Mouse (Mus musculus): ENCODE data around the gene Arap1. TPM values are rescaled to one million over a fixed set of nuclear protein-coding genes. Genes with fewer than 3 reads are reported as not detected.
A peak's percentile ranks its signal among the peaks of the same experiment; 100 is the strongest.

Gene Arap1
- polyA plus RNA-seq, 1 experiment: 148 TPM

- H3K4me3 ChIP-seq (replicated peaks): peak overlapping the region; percentile 89
Observed at GRCm38 (mm10) chr7:101385331-101385733, 37.5 kb downstream of the Arap1 start.

DNA sequence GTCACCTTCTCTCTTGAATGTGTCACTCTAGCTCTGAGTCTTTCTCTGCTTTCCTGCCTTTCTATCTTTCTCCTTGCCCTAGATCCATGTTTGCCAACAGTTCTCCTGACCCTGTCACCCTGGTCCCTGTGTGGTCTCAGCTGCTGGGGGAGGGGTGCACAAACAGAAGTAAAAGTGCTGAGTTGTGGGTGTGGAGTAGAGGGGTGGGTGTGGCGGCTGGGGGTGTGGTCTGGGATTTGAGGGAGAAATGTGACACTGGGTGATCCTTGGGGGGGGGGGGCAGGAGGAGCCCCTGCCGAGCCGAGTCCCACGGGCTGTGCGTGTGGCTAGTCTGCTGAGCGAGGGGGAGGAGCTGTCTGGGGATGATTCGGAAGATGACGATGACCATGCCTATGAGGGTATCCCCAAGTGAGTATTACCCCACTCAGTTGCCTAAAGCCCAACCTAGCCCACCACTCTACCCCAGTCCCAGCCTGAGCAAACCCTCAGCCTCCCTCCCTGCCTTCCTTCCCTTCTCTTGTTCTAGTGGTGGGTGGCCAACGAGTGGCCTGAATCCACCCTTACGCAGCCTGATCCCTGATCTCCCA lies 38.1 kb downstream of the Arap1 start:
- Histone ChIP-seq H3K4me3 (replicated peaks) (peak overlapping the region; percentile 89), H3K36me3 (replicated peaks; ENCODE audit: low read length) (peaks cover 99% of the 10 kb centered on the region), H3K4me1 (peaks cover 99% of the 10 kb centered on the region), H3K9me3 (no peaks in the 10 kb centered on the region), H3K27me3 (replicated peaks) (no peaks in the 10 kb centered on the region)
- TF ChIP-seq GATA1 (IDR thresholded peaks at IDR 0.05; ENCODE audit: borderline replicate concordance, low read length) (no peak), FLI1 (IDR thresholded peaks at IDR 0.05; ENCODE audit: low read length) (no peak)

More at GRCm38 (mm10) chr7:101385331-101385733, 37.5 kb downstream of the Arap1 start:
- Histone ChIP-seq H3K27me3 (replicated peaks) (no peaks in the 10 kb centered on the region), H3K36me3 (replicated peaks; ENCODE audit: low read length) (peaks cover 98% of the 10 kb centered on the region), H3K4me1 (peaks cover 99% of the 10 kb centered on the region), H3K9me3 (no peaks in the 10 kb centered on the region)
- TF ChIP-seq GATA1 (IDR thresholded peaks at IDR 0.05; ENCODE audit: borderline replicate concordance, low read length): no peak

- peaks cover 100% of the 10 kb centered on the region for H3K4me1 ChIP-seq
Observed at GRCm38 (mm10) chr7:101389256-101389655, 41.4 kb downstream of the Arap1 start.

DNA sequence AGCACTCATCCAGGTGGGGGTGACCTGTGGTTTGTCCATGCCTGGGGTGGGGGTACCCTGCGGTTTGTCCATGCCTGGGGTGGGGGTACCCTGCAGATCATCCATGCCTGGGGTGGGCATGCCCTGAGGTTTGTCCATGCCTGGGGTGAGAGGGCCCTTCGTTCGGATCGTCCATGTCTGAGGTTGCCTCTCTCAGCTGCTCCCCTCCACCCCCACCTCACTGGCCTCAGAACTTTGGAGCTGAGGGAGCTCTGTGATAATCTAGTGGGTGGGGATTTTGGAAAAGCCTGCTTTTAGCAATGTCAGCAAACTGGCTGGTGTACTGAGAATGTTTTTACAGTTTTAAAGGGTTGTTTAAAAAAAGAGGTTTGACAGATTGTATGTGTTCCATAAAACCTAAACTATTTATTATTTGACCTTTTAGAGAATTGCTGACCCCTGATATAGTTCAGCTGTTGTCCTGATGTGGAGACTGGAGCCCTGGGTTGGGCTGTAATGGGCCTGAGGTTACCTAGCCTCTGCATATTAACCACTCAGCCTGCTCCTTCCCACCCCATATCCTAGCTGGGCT lies 44.1 kb downstream of the Arap1 start:
- TF ChIP-seq GATA1 (IDR thresholded peaks at IDR 0.05; ENCODE audit: borderline replicate concordance, low read length): no peak
- no peak for TF ChIP-seq FLI1 (IDR thresholded peaks at IDR 0.05; ENCODE audit: low read length)
- Histone ChIP-seq H3K4me1 (peaks cover 97% of the 10 kb centered on the region), H3K27me3 (replicated peaks) (no peaks in the 10 kb centered on the region), H3K9me3 (0 out of 2 replicates have a peak, but pooled peaks cover under 1% of the 10 kb centered on the region), H3K4me3 (replicated peaks) (peak overlapping the region; percentile 73), H3K36me3 (replicated peaks; ENCODE audit: low read length) (peaks cover 100% of the 10 kb centered on the region)

More at GRCm38 (mm10) chr7:101389256-101389655, 41.4 kb downstream of the Arap1 start:
- Histone ChIP-seq H3K4me3 (replicated peaks) (peak overlapping the region; percentile 84), H3K36me3 (replicated peaks; ENCODE audit: low read length) (peaks cover 100% of the 10 kb centered on the region), H3K27me3 (replicated peaks) (no peaks in the 10 kb centered on the region), H3K9me3 (no peaks in the 10 kb centered on the region)
- TF ChIP-seq GATA1 (IDR thresholded peaks at IDR 0.05; ENCODE audit: borderline replicate concordance, low read length) (peak; percentile 84; the same call in 2 of the 3 replicates), FLI1 (IDR thresholded peaks at IDR 0.05; ENCODE audit: low read length) (no peak)

GRCm38 (mm10) chr7:101393015-101393414 lies 45.1 kb downstream of the Arap1 start:
- Histone ChIP-seq H3K27me3 (replicated peaks) (no peaks in the 10 kb centered on the region), H3K36me3 (replicated peaks; ENCODE audit: low read length) (peaks cover 100% of the 10 kb centered on the region), H3K9me3 (0 out of 2 replicates have a peak, but pooled peaks cover 5% of the 10 kb centered on the region), H3K4me3 (replicated peaks) (no peak overlapping the region), H3K4me1 (peaks cover 91% of the 10 kb centered on the region)
- no peak for TF ChIP-seq GATA1 (IDR thresholded peaks at IDR 0.05; ENCODE audit: borderline replicate concordance, low read length)
- TF ChIP-seq FLI1 (IDR thresholded peaks at IDR 0.05; ENCODE audit: low read length): no peak

- H3K27me3 ChIP-seq (replicated peaks): no peaks in the 10 kb centered on the region
- H3K36me3 ChIP-seq (replicated peaks; ENCODE audit: low read length): peaks cover 100% of the 10 kb centered on the region
- H3K9me3 ChIP-seq: 0 out of 2 replicates have a peak, but pooled peaks cover 5% of the 10 kb centered on the region
- peaks cover 82% of the 10 kb centered on the region for H3K4me1 ChIP-seq
- TF ChIP-seq FLI1 (IDR thresholded peaks at IDR 0.05; ENCODE audit: low read length) (no peak), GATA1 (IDR thresholded peaks at IDR 0.05; ENCODE audit: borderline replicate concordance, low read length) (no peak)
- no peak overlapping the region for H3K4me3 ChIP-seq (replicated peaks)
Observed at GRCm38 (mm10) chr7:101393694-101394504, 46.0 kb downstream of the Arap1 start.

GRCm38 (mm10) chr7:101394569-101394968 lies 46.7 kb downstream of the Arap1 start:
- H3K4me1 ChIP-seq: peaks cover 81% of the 10 kb centered on the region
- peaks cover 100% of the 10 kb centered on the region for H3K36me3 ChIP-seq (replicated peaks; ENCODE audit: low read length)
- H3K4me3 ChIP-seq (replicated peaks): no peak overlapping the region
- no peaks in the 10 kb centered on the region for H3K27me3 ChIP-seq (replicated peaks)
- H3K9me3 ChIP-seq: 0 out of 2 replicates have a peak, but pooled peaks cover 5% of the 10 kb centered on the region
- TF ChIP-seq GATA1 (IDR thresholded peaks at IDR 0.05; ENCODE audit: borderline replicate concordance, low read length): no peak
- no peak for TF ChIP-seq FLI1 (IDR thresholded peaks at IDR 0.05; ENCODE audit: low read length)

DNA sequence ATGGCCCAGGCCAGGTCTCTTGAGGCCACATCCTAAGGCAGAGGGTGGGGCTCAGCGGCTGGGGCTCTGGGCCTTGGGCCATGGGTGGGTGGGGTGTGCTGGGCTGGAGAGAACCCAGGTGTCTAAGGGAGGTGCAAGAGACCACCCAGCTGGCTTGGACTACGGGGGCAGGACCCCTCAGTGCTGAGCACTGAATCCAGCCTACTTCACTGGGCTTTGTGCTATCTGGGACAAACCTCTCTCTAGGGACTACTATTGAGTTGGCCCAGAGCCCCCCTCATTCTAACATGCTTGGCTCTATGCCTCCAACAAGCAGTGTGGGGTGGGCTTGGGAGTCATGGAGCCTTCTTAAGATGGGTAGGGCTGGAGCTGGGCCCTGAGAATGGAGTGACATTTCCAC lies 47.6 kb downstream of the Arap1 start:
- TF ChIP-seq GATA1 (IDR thresholded peaks at IDR 0.05; ENCODE audit: borderline replicate concordance, low read length) (no peak), FLI1 (IDR thresholded peaks at IDR 0.05; ENCODE audit: low read length) (no peak)
- peaks cover 100% of the 10 kb centered on the region for H3K36me3 ChIP-seq (replicated peaks; ENCODE audit: low read length)

DNA sequence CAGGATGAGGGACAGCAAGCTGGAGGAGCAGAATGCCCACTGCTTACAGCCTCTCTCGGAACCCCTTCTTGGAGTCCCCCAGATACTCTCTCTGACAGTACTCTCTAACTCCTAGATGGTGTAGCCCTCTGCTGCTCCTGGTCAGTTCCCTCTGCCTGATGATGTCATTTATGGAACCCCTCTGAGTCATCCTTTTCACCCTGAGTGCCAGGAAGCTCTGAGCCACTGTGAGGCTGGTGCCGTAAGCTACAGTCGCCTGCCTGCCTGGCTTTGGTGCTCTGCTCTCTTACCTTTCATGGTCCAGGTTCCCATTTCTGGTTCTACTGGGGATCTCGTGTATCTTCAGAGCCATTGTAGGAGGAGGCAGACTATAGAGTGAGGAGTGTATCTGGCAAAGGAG lies 49.3 kb downstream of the Arap1 start:
- Histone ChIP-seq H3K9me3 (0 out of 2 replicates have a peak, but pooled peaks cover 5% of the 10 kb centered on the region), H3K27me3 (replicated peaks) (no peaks in the 10 kb centered on the region), H3K4me1 (peaks cover 79% of the 10 kb centered on the region), H3K4me3 (replicated peaks) (no peak overlapping the region), H3K36me3 (replicated peaks; ENCODE audit: low read length) (peaks cover 100% of the 10 kb centered on the region)
- TF ChIP-seq GATA1 (IDR thresholded peaks at IDR 0.05; ENCODE audit: borderline replicate concordance, low read length): no peak

More for the DNA sequence above, 47.6 kb downstream of the Arap1 start:
- 0 out of 2 replicates have a peak, but pooled peaks cover 5% of the 10 kb centered on the region for H3K9me3 ChIP-seq
- H3K27me3 ChIP-seq (replicated peaks): no peaks in the 10 kb centered on the region
- H3K4me3 ChIP-seq (replicated peaks): no peak overlapping the region
- H3K4me1 ChIP-seq: peaks cover 79% of the 10 kb centered on the region

All from megakaryocyte, embryonic 14.5 days (primary cell).